Mouse (Mus musculus): ENCODE data around the gene Stim2.

DNA sequence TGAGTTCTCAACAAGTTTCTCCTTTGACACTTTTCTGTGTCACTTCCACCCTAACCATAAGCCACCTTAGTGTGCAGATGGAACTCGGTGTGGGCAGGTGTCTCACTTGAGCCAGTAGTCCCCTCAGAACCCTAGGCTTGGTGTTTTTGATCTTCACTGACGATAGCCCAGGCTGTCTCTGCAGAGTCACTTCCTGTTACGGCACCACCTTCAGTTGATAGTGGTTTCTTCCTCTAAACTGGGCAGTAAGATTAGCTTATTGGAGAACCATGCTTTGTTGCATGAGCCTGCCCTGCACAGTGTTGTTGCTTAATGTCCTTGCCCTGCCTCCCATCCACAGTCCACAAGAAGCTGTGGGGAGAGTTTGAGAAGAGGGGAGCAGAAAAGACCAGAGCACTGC, 47.2 kb downstream of the Stim2 start:
- TF ChIP-seq TCF12 (IDR thresholded peaks at IDR 0.05; ENCODE audit: insufficient read depth, poor library complexity, severe bottlenecking) = no peak
- no peak for TF ChIP-seq MYOD1 (IDR thresholded peaks at IDR 0.05; ENCODE audit: control insufficient read depth in 1 of 3, insufficient read length in 2 of 3, low read depth in 2 of 3)
- no peak for TF ChIP-seq USF1 (IDR thresholded peaks at IDR 0.05; ENCODE audit: low read depth)
- TF ChIP-seq POLR2A (IDR thresholded peaks at IDR 0.05; ENCODE audit: insufficient read length, low read depth) = no peak
- no peak for TF ChIP-seq E2F4 (IDR thresholded peaks at IDR 0.05; ENCODE audit: insufficient read depth)
- no peak for TF ChIP-seq CEBPB (IDR thresholded peaks at IDR 0.05; ENCODE audit: insufficient read depth, poor library complexity, severe bottlenecking)
- TF ChIP-seq MAX (IDR thresholded peaks at IDR 0.05; ENCODE audit: low read depth) = no peak

Data from myocyte (in vitro differentiated cells).